Mouse (Mus musculus) midbrain, embryonic 16.5 days (tissue): ENCODE data around the gene Gm12886. TPM values are rescaled to one million over a fixed set of nuclear protein-coding genes. Genes with fewer than 3 reads are reported as not detected.

Source experiments
- ATAC-seq: fragments of 200-750 bp; cut with Nextera tagmentation; 2 replicates; pipeline ENCODE4 v1.8.0; 2017; ENCODE audit warnings: moderate TSS enrichment
- H3K27ac ChIP-seq: fragments of 300-500 bp; sonication (generic); 2 replicates; pipeline ENCODE4 v1.5.1; 2014; ENCODE audit warnings: mild to moderate bottlenecking, low read length, mixed read lengths
- H3K27me3 ChIP-seq: fragments of 300-500 bp; sonication (generic); 2 replicates; pipeline ENCODE4 v1.6.1; 2014; ENCODE audit warnings: low read depth, low read length, mixed read lengths; ENCODE audit not compliant: control insufficient read depth, insufficient read depth
- H3K36me3 ChIP-seq: fragments of 300-500 bp; sonication (generic); 2 replicates; pipeline ENCODE4 v1.6.1; 2014; ENCODE audit warnings: mild to moderate bottlenecking, low read length, moderate library complexity, mixed read lengths; ENCODE audit not compliant: control insufficient read depth, insufficient read depth
- H3K4me1 ChIP-seq: fragments of 300-500 bp; sonication (generic); 2 replicates; pipeline ENCODE4 v1.6.1; 2014; ENCODE audit warnings: mild to moderate bottlenecking, low read length, mixed read lengths; ENCODE audit not compliant: control insufficient read depth, insufficient read depth
- H3K4me2 ChIP-seq: fragments of 300-500 bp; sonication (generic); 2 replicates; pipeline ENCODE4 v1.6.1; 2014; ENCODE audit warnings: mild to moderate bottlenecking, low read length, mixed read lengths
- H3K4me3 ChIP-seq: fragments of 300-500 bp; sonication (generic); 2 replicates; pipeline ENCODE4 v1.5.1; 2014; ENCODE audit warnings: low read depth, mild to moderate bottlenecking, low read length, moderate library complexity, mixed read lengths
- H3K9ac ChIP-seq: fragments of 300-500 bp; sonication (generic); 2 replicates; pipeline ENCODE4 v1.6.1; 2014; ENCODE audit warnings: low read depth, low read length, mixed read lengths
- H3K9me3 ChIP-seq: fragments of 300-500 bp; sonication (generic); replicated peaks from 2 replicates; pipeline ENCODE4 v1.6.1; 2014; ENCODE audit warnings: mild to moderate bottlenecking, low read length, mixed read lengths; ENCODE audit not compliant: control insufficient read depth, poor library complexity, severe bottlenecking
- WGBS: fragments of 180-500 bp; shearing (Covaris S2); extraction: QIAGEN DNeasy Blood & Tissue Kit; methylation state at CpG from one replicate; pipeline ENCODE4 v1.1.7; 2014; 5-methylcytosine and 5-hydroxymethylcytosine counted together
- polyA plus RNA-seq: library from polyadenylated mRNA; unstranded; fragments of >200 nt; fragmentation: Nextera tagmentation; extraction: Ambion mirVana; gene quantifications from 2 replicates; pipeline ENCODE4 v1.2.1, GENCODE M21; 2015

The Gm12886 gene
- polyA plus RNA-seq, result not detected in 2 replicates

DNA sequence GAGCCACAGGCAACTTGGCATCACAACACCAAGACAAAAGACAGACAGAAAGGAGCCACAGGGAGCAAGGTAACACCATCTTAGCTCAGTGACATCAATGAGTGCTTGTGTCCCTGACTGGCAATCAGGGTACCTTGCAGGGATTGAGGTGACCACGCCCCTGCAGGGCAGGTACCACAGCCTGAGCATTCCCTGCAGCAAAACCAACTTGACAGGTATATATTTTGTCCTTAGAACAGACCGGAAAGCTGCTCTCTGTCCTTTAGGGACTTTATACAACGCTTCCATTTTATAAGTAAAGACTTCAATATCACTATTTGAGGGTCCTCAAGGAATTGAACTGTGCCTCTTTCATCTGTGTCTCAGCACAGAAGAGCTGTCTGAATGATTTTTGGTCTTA is at the start of gene Gm12886:
Gene Gm12886, minus strand, starts transcription at position 101 of the 400 bp plus-strand sequence.
- Histone ChIP-seq H3K27me3 (no peaks in the 10 kb centered on the region), H3K36me3 (no peaks in the 10 kb centered on the region), H3K4me2 (no peak within 1 kb of the TSS), H3K9ac (no peak within 1 kb of the TSS), H3K4me1 (no peaks in the 10 kb centered on the region), H3K27ac (no peak within 1 kb of the TSS), H3K9me3 (peaks cover 24% of the 10 kb centered on the region), H3K4me3 (no peak within 1 kb of the TSS)
- no peak for ATAC-seq
- 57% methylated on average over 3 of the region's 3 CpGs for WGBS

Other genes starting within 250 kb of the Gm12886 start
- gene Rlf, start 208.0 kb downstream of the Gm12886 start, polyA plus RNA-seq, result 29.3 and 33.4 TPM in 2 replicates
- gene Gm12888, start 98.2 kb downstream of the Gm12886 start, polyA plus RNA-seq, result not detected in 2 replicates
- not detected in 2 replicates for gene Gm12887, start 199.0 kb upstream of the Gm12886 start, polyA plus RNA-seq